Mouse (Mus musculus): ENCODE data around the gene Slc6a6.

The Slc6a6 gene

GRCm38 (mm10) chr6:91683602-91684473, at the start of gene Slc6a6:
Gene Slc6a6 (plus strand): TSS chr6:91684053.
- DNase-seq (ENCODE audit: low read depth, low spot score): peak; percentile 71

- no peak for DNase-seq (ENCODE audit: low read depth, low spot score)
Measured at GRCm38 (mm10) chr6:91634417-91634816, 49.4 kb upstream of the Slc6a6 start.

GRCm38 (mm10) chr6:91634876-91635275, 49.0 kb upstream of the Slc6a6 start:
- no peak for DNase-seq (ENCODE audit: low read depth, low spot score)

GRCm38 (mm10) chr6:91638204-91638995, 45.5 kb upstream of the Slc6a6 start:
- no peak for DNase-seq (ENCODE audit: low read depth, low spot score)

GRCm38 (mm10) chr6:91643011-91643410, 40.8 kb upstream of the Slc6a6 start:
- no peak for DNase-seq (ENCODE audit: low read depth, low spot score)

GRCm38 (mm10) chr6:91643416-91643921, 40.4 kb upstream of the Slc6a6 start:
- DNase-seq (ENCODE audit: low read depth, low spot score): no peak

- no peak for DNase-seq (ENCODE audit: low read depth, low spot score)
Measured at GRCm38 (mm10) chr6:91646019-91646418, 37.8 kb upstream of the Slc6a6 start.

GRCm38 (mm10) chr6:91646822-91647221, 37.0 kb upstream of the Slc6a6 start:
- DNase-seq (ENCODE audit: low read depth, low spot score): no peak

- DNase-seq (ENCODE audit: low read depth, low spot score): no peak
Measured at GRCm38 (mm10) chr6:91647385-91647791, 36.5 kb upstream of the Slc6a6 start.

- no peak for DNase-seq (ENCODE audit: low read depth, low spot score)
Measured at GRCm38 (mm10) chr6:91650255-91650654, 33.6 kb upstream of the Slc6a6 start.

GRCm38 (mm10) chr6:91652296-91652695, 31.6 kb upstream of the Slc6a6 start:
- DNase-seq (ENCODE audit: low read depth, low spot score): no peak

GRCm38 (mm10) chr6:91655244-91655643, 28.6 kb upstream of the Slc6a6 start:
- DNase-seq (ENCODE audit: low read depth, low spot score): no peak

GRCm38 (mm10) chr6:91655874-91656433, 27.9 kb upstream of the Slc6a6 start:
- DNase-seq (ENCODE audit: low read depth, low spot score): no peak

GRCm38 (mm10) chr6:91658288-91658687, 25.6 kb upstream of the Slc6a6 start:
- no peak for DNase-seq (ENCODE audit: low read depth, low spot score)

GRCm38 (mm10) chr6:91659841-91660509, 23.9 kb upstream of the Slc6a6 start:
- DNase-seq (ENCODE audit: low read depth, low spot score): no peak

- no peak for DNase-seq (ENCODE audit: low read depth, low spot score)
Measured at GRCm38 (mm10) chr6:91662301-91662700, 21.6 kb upstream of the Slc6a6 start.

GRCm38 (mm10) chr6:91663616-91664015, 20.2 kb upstream of the Slc6a6 start:
- DNase-seq (ENCODE audit: low read depth, low spot score): no peak

GRCm38 (mm10) chr6:91665267-91665666, 18.6 kb upstream of the Slc6a6 start:
- no peak for DNase-seq (ENCODE audit: low read depth, low spot score)

- DNase-seq (ENCODE audit: low read depth, low spot score): no peak
Measured at GRCm38 (mm10) chr6:91665990-91666700, 17.7 kb upstream of the Slc6a6 start.

GRCm38 (mm10) chr6:91667141-91667540, 16.7 kb upstream of the Slc6a6 start:
- DNase-seq (ENCODE audit: low read depth, low spot score): no peak

- no peak for DNase-seq (ENCODE audit: low read depth, low spot score)
Measured at GRCm38 (mm10) chr6:91668276-91668675, 15.6 kb upstream of the Slc6a6 start.
